Mouse (Mus musculus) myocyte (in vitro differentiated cells): ENCODE results near the gene Pdia3. TPM values are rescaled to one million over a fixed set of nuclear protein-coding genes. Genes with fewer than 3 reads are reported as not detected.

Source experiments
- H3K27me3 ChIP-seq: one replicate; pipeline ENCODE4 v1.6.1; 2011; ENCODE audit not compliant: control insufficient read depth, insufficient read depth, insufficient read length
- H3K36me3 ChIP-seq: one replicate; pipeline ENCODE4 v1.6.1; 2011; ENCODE audit not compliant: control insufficient read depth, insufficient read depth
- H3K4me2 ChIP-seq: one replicate; pipeline ENCODE4 v1.6.1; 2011; ENCODE audit warnings: low read depth, control low read depth
- H3K4me3 ChIP-seq: one replicate; pipeline ENCODE4 v1.5.1; 2011; ENCODE audit warnings: mild to moderate bottlenecking, control low read depth, moderate library complexity
- H3K79me2 ChIP-seq: one replicate; pipeline ENCODE4 v1.6.1; 2011; ENCODE audit not compliant: control insufficient read depth, insufficient read depth
- H3ac ChIP-seq: one replicate; pipeline ENCODE4 v1.6.1; 2011; ENCODE audit not compliant: control insufficient read depth, insufficient read length
- CEBPB ChIP-seq: IDR thresholded peaks from 2 replicates; pipeline ENCODE4 v1.6.1; 2011; ENCODE audit warnings: mild to moderate bottlenecking, moderate library complexity; ENCODE audit not compliant: poor library complexity, insufficient read depth, severe bottlenecking
- E2F4 ChIP-seq: IDR thresholded peaks from one replicate; pipeline ENCODE4 v1.6.1; 2011; ENCODE audit warnings: mild to moderate bottlenecking, control low read depth, moderate library complexity; ENCODE audit not compliant: insufficient read depth
- MAX ChIP-seq: IDR thresholded peaks from one replicate; pipeline ENCODE4 v1.6.1; 2011; ENCODE audit warnings: low read depth, mild to moderate bottlenecking, control low read depth
- MYOD1 ChIP-seq, 3 experiments: IDR thresholded peaks; one replicate each; pipeline ENCODE4 v1.6.1; 2011; ENCODE audit warnings: control low read depth in 2 of 3, low read depth in 2 of 3, mild to moderate bottlenecking in 2 of 3, moderate library complexity in 1 of 3; ENCODE audit not compliant: insufficient read length in 2 of 3, control insufficient read depth in 1 of 3
- MYOG ChIP-seq, 3 experiments: IDR thresholded peaks; one replicate each; pipeline ENCODE4 v1.6.1; 2011; ENCODE audit warnings: control low read depth in 2 of 3, low read depth in 2 of 3, mild to moderate bottlenecking in 2 of 3; ENCODE audit not compliant: insufficient read length in 2 of 3, control insufficient read depth in 1 of 3, insufficient read depth in 1 of 3
- POLR2A ChIP-seq: IDR thresholded peaks from one replicate; pipeline ENCODE4 v1.6.1; 2011; ENCODE audit warnings: low read depth, mild to moderate bottlenecking, control low read depth, moderate library complexity; ENCODE audit not compliant: insufficient read length
- POLR2AphosphoS2 ChIP-seq: IDR thresholded peaks from one replicate; pipeline ENCODE4 v1.6.1; 2011; ENCODE audit warnings: low read depth, control low read depth; ENCODE audit not compliant: insufficient read length
- REST ChIP-seq: IDR thresholded peaks from one replicate; pipeline ENCODE4 v1.6.1; 2011; ENCODE audit warnings: mild to moderate bottlenecking, control low read depth, moderate library complexity; ENCODE audit not compliant: insufficient read depth, insufficient read length
- SRF ChIP-seq: IDR thresholded peaks from one replicate; pipeline ENCODE4 v1.6.1; 2011; ENCODE audit warnings: low read depth; ENCODE audit not compliant: control insufficient read depth, insufficient read length
- TCF12 ChIP-seq: IDR thresholded peaks from one replicate; pipeline ENCODE4 v1.6.1; 2011; ENCODE audit warnings: mild to moderate bottlenecking, control low read depth; ENCODE audit not compliant: poor library complexity, insufficient read depth, severe bottlenecking
- TCF3 ChIP-seq: IDR thresholded peaks from one replicate; pipeline ENCODE4 v1.6.1; 2011; ENCODE audit warnings: low read depth, control low read depth; ENCODE audit not compliant: insufficient read length
- USF1 ChIP-seq: IDR thresholded peaks from one replicate; pipeline ENCODE4 v1.6.1; 2011; ENCODE audit warnings: low read depth, mild to moderate bottlenecking, control low read depth, moderate library complexity
- polyA plus RNA-seq: library from polyadenylated mRNA; unstranded; fragments of >200 nt; fragmentation: generic; extraction: Trizol; gene quantifications from one replicate; pipeline ENCODE4 v1.2.1, GENCODE M21; 2012; ENCODE audit warnings: missing spikeins

Gene Pdia3
- polyA plus RNA-seq, 1 experiment = 130 TPM

GRCm38 (mm10) chr2:121396624-121397023, 17.0 kb upstream of the Pdia3 start:
- no peaks in the 10 kb centered on the region for H3K36me3 ChIP-seq
- H3K4me3 ChIP-seq = no peak overlapping the region
- no peak for TF ChIP-seq POLR2A
- no peak for TF ChIP-seq MYOG (IDR thresholded peaks at IDR 0.05; ENCODE audit: control insufficient read depth in 1 of 3, insufficient read depth in 1 of 3, insufficient read length in 2 of 3, low read depth in 2 of 3)
- TF ChIP-seq REST = no peak
- no peak for TF ChIP-seq TCF12
- no peak overlapping the region for H3ac ChIP-seq
- no peaks in the 10 kb centered on the region for H3K27me3 ChIP-seq
- no peaks in the 10 kb centered on the region for H3K79me2 ChIP-seq
- no peak overlapping the region for H3K4me2 ChIP-seq

GRCm38 (mm10) chr2:121403296-121403695, 10.3 kb upstream of the Pdia3 start:
- Histone ChIP-seq H3K27me3 (no peaks in the 10 kb centered on the region), H3ac (no peak overlapping the region), H3K4me2 (no peak overlapping the region), H3K36me3 (no peaks in the 10 kb centered on the region), H3K4me3 (no peak overlapping the region), H3K79me2 (no peaks in the 10 kb centered on the region)
- no peak for TF ChIP-seq CEBPB
- TF ChIP-seq MYOD1 (IDR thresholded peaks at IDR 0.05; ENCODE audit: control insufficient read depth in 1 of 3, insufficient read length in 2 of 3, low read depth in 2 of 3) = peak in 2 of 3 experiments; percentile 1 to 29
- TF ChIP-seq REST = no peak

GRCm38 (mm10) chr2:121408160-121408559, 5.4 kb upstream of the Pdia3 start:
- no peak for TF ChIP-seq SRF
- TF ChIP-seq TCF3 = no peak
- TF ChIP-seq MYOG (IDR thresholded peaks at IDR 0.05; ENCODE audit: control insufficient read depth in 1 of 3, insufficient read depth in 1 of 3, insufficient read length in 2 of 3, low read depth in 2 of 3) = no peak
- TF ChIP-seq MAX = no peak
- TF ChIP-seq USF1 = no peak
- no peak for TF ChIP-seq REST
- Histone ChIP-seq H3K4me2 (no peak overlapping the region), H3K4me3 (no peak overlapping the region), H3K36me3 (no peaks in the 10 kb centered on the region), H3K27me3 (no peaks in the 10 kb centered on the region), H3K79me2 (no peaks in the 10 kb centered on the region), H3ac (no peak overlapping the region)

DNA sequence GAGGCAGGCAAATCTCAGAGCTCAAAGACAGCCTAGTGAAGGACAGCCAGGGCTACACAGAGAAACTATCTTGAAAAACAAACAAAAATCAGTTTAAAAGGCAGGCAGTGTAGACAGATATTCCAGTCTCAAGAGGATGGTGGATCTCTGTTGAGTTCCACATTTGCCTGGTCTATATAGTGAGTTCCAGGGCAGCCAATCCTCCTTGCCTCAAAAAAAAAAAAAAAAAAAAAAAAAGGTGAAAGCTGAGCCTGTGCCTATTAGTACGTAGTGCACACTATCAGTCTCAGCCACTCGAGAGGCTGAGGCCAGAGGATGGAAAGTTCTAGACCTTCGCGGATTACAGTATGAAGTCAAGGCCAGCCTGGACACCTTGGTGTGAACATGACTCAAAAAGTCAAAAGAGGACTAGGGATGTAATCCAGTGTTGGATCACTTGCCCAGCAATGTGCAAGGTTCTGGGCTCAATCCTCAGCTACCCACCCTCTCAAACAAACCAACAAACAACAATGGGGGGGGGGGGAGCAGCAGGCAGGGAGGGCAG, 660 bp upstream of the Pdia3 start:
- TF ChIP-seq POLR2AphosphoS2 (no peak), SRF (no peak), E2F4 (no peak)

DNA sequence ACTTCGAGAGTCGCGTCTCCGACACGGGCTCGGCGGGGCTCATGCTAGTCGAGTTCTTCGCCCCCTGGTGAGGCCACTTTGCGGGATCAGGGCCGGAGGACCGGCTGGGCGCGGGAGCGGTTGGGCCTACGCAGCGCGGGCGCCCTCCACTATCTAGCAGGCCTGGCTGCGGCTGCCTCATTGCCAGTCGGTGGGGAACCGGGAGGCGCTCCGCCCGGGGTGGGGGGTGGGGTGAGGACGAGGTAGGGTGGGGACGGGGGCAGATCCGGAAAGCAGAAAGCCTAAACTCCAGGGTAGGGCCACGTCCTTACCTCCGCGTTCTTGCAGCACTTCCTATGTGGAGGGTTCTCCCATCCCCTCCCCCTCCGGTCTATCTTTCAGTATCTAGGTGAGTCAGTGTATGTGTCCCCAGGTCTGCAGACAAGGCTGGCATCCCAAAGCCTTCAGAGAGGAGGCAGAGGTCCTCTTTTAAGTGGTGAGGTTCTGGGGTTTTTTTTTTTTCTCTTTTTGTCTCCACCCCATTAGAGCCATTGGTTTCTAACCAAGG, 637 bp downstream of the Pdia3 start:
- no peak for TF ChIP-seq MAX
- no peak for TF ChIP-seq MYOG (IDR thresholded peaks at IDR 0.05; ENCODE audit: control insufficient read depth in 1 of 3, insufficient read depth in 1 of 3, insufficient read length in 2 of 3, low read depth in 2 of 3)
- no peak for TF ChIP-seq CEBPB
- TF ChIP-seq POLR2A = no peak
- TF ChIP-seq USF1 = no peak
- TF ChIP-seq REST = no peak
- no peak for TF ChIP-seq E2F4
- TF ChIP-seq TCF3 = no peak
- TF ChIP-seq MYOD1 (IDR thresholded peaks at IDR 0.05; ENCODE audit: control insufficient read depth in 1 of 3, insufficient read length in 2 of 3, low read depth in 2 of 3) = no peak
- no peak for TF ChIP-seq POLR2AphosphoS2
- no peak for TF ChIP-seq SRF
- no peak for TF ChIP-seq TCF12
- Histone ChIP-seq H3K27me3 (no peaks in the 10 kb centered on the region), H3K4me3 (peak overlapping the region; percentile 65), H3K79me2 (peaks cover 53% of the 10 kb centered on the region), H3K4me2 (peak overlapping the region; percentile 65), H3K36me3 (peaks cover 11% of the 10 kb centered on the region), H3ac (peak overlapping the region; percentile 92)

More for the DNA sequence above, 660 bp upstream of the Pdia3 start:
- peak overlapping the region; percentile 85 for H3K4me2 ChIP-seq
- no peaks in the 10 kb centered on the region for H3K27me3 ChIP-seq
- peak overlapping the region; percentile 65 for H3K4me3 ChIP-seq
- H3ac ChIP-seq = peak overlapping the region; percentile 92
- peaks cover 40% of the 10 kb centered on the region for H3K79me2 ChIP-seq
- peaks cover 5% of the 10 kb centered on the region for H3K36me3 ChIP-seq

GRCm38 (mm10) chr2:121415103-121415502, 1.5 kb downstream of the Pdia3 start:
- Histone ChIP-seq H3K4me3 (peak overlapping the region; percentile 65), H3K36me3 (peaks cover 11% of the 10 kb centered on the region), H3K27me3 (no peaks in the 10 kb centered on the region), H3K4me2 (peak overlapping the region; percentile 65), H3ac (no peak overlapping the region), H3K79me2 (peaks cover 59% of the 10 kb centered on the region)
- TF ChIP-seq REST (no peak), MYOD1 (IDR thresholded peaks at IDR 0.05; ENCODE audit: control insufficient read depth in 1 of 3, insufficient read length in 2 of 3, low read depth in 2 of 3) (no peak), SRF (no peak), MYOG (IDR thresholded peaks at IDR 0.05; ENCODE audit: control insufficient read depth in 1 of 3, insufficient read depth in 1 of 3, insufficient read length in 2 of 3, low read depth in 2 of 3) (no peak)
